Mouse (Mus musculus): ENCODE results near the gene Hlf.

Hlf gene

DNA sequence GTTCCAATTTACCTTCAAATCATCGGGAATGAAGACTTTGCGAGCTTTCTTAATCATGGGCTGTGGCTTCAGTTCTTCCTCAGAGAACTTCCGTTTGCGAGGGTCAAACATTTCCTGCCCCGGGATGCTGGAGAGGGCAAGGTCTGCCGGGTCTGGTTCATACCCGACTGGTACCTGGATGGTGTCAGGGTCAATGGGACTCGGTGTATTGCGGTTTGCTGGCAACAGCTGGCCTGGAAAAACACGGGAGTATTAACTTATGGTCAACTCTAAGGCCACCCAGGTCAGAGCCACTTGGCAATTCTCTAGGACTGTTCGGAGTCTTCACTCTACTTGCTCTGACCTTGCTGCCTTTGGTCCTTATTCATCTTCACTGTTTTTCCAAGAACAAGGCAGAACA is 44.9 kb downstream of the Hlf start:
- no peak for DNase-seq (ENCODE audit: extremely low read depth, low read depth, low spot score)

DNA sequence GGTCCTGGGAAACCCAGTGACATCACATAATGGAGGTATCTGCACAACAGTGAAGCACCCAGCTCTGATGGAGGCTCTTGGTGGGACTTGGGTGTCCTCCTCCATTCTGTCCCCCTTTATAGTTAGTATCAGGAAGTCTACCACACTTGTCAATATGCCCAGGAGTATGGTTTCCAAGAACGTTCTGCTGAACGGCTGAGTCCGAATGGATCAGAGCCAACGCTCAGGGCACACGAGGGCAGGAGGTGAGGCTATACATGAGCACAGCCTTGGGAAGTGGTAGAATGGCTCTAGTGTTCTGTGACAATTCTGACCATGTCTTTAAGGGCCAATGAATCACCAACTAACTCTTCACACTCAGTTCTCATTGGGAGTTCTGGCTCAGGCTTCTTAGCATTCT is 47.8 kb downstream of the Hlf start:
- DNase-seq (ENCODE audit: extremely low read depth, low read depth, low spot score) = no peak

DNA sequence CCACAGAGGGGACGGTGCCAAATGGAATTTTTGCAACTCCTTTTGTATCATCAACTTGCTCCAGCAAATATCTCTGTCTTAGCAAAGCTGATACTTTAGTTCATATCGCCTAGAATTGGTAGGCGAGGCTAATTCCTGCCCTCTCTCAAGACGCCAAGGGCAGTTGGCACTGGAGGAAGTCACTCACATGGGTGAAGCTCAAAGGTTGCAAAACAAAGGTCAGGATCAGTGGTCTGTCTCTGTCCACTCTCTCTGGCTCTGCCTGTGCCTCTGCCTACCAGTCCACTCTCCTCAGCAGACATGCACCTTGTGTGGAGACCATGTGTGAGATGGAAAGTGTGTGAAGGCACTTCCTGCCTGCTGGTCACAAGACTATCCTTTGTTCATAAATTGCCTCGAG is 48.4 kb downstream of the Hlf start:
- DNase-seq (ENCODE audit: extremely low read depth, low read depth, low spot score) = no peak

DNA sequence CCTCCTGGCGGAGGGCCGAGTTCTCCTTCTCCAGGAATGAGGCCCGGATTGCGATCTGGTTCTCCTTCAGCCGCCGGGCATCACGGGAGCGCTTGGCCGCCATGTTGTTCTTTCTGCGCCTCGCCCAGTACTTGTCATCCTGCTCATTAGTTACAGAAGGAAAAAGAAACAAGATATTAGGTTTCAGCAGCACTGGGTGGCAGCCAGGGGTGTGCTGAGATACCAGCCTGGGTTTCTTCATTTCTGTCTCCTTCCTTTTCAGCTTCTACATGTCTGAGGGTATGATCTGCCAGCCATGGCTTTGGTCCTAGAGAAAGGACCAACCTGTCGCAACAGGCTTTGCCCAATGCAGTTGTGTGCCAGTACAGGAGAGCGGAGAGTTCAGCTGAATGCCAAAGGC is 49.9 kb downstream of the Hlf start:
- DNase-seq (ENCODE audit: extremely low read depth, low read depth, low spot score) = peak; percentile 73

DNA sequence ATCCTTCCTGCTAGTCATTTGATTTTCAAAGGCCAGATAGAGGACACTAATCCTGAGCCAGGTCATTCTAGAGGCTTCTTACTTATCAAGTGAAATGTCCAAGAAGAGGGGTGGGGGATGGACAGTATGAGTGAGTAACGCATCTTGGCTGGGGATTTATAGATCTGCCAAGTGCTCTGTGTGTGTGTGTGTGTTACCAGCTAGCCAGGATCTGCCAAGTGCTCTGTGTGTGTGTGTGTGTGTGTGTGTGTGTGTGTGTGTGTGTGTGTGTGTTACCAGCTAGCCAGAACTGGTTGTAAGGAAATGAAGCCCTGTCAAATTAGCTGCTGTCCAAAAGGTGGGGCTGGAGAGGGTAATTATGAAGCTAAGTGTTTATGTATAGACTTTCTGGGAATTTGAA is 55.9 kb downstream of the Hlf start:
- no peak for DNase-seq (ENCODE audit: extremely low read depth, low read depth, low spot score)

DNA sequence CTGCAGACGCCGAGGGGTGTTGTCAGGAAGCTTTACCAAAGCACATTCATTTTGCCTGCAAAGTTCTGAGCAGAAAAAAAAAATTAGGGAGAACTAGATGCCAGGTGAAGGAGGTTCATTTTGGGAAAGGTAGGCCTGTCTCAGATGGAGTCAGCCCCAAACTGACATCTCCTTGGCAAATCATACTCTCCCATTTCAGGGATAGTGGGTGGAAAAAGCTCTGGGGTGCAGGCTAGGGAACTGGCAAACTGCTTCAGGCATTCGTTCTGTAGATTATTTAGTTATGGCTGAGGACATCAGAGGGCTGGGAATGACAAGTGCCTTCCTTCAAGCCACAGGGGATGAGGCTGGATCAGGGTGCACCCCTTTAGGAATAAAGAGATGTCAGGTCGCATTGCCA is 58.0 kb downstream of the Hlf start:
- no peak for DNase-seq (ENCODE audit: extremely low read depth, low read depth, low spot score)

DNA sequence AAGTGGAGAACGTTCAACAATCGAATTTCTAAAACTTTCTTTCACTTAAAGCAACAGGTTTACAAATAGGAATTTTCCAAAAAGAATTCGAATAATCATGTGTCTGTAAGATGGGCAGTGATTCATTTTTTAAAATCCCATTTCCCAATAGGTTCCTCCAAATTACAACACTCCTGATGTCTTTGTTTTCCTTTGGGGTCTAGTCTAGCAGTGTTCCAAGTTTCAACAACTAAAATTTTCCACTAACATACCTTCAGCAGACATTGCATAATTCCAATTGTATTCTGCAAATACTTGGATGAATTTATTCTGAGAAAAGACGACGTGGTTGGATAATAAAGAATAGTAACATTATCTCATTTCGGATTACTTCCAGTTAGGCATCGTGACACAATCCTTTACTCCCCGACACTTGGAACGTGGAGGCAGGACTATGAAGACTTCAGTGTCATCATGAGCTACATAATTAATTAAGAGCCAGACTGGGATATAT is 60.4 kb downstream of the Hlf start:
- DNase-seq (ENCODE audit: extremely low read depth, low read depth, low spot score) = no peak

DNA sequence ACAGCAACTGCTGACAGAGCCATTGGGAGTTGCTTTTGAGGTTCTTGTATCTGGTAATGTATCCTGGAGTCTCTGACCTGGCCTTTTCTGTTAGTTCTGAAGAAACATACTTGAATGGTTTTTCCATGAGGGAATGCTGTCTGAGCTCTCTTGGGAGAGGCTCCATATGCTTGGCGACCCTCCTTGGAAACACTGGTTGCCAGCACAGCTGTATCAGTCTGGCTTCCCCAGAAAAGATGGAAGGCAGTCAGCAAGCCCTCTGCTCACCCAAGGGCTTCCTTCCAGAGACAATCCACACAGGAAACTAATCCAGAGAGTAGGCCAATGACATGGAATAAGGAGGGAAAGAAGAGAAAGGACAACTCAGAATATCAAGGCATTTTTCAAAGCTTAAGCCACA is 63.9 kb downstream of the Hlf start:
- DNase-seq (ENCODE audit: extremely low read depth, low read depth, low spot score) = no peak

DNA sequence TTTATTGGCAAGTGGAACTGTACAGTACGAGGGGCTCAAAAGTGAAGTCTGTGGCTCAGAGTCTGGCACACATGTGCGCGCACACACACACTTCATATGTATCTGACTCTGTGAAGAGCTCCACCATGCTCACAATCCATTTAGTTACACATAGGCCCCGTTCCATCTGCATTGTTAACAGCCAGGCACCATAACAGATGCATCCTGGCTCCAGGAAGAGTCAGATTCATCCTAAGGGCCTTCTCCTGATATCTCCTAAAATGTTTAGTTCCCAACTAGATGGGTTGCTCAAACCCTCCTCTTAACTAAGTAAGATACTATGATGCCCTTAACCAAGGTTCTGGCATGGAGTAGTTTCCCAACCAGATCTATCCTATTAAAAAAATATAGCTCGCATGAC is 64.5 kb downstream of the Hlf start:
- no peak for DNase-seq (ENCODE audit: extremely low read depth, low read depth, low spot score)

DNA sequence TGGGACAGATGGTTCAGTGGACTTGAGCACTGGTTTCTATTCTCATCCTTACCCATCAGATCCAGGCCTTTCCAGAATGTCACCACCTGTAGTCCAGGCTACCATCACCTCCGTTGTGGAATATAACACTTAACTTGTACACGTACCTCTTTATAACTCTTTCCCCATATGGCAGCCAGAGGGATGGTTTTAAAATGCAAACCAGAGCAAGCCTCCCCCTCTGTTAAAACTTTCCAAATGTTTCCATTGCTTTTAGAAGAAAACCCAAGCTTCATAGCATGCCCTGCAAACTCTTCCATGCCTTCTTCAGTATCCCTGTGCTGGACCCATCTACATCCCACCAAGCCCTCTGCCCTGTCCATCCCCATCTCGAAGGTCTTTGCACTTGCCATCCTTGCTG is 66.1 kb downstream of the Hlf start:
- no peak for DNase-seq (ENCODE audit: extremely low read depth, low read depth, low spot score)

DNA sequence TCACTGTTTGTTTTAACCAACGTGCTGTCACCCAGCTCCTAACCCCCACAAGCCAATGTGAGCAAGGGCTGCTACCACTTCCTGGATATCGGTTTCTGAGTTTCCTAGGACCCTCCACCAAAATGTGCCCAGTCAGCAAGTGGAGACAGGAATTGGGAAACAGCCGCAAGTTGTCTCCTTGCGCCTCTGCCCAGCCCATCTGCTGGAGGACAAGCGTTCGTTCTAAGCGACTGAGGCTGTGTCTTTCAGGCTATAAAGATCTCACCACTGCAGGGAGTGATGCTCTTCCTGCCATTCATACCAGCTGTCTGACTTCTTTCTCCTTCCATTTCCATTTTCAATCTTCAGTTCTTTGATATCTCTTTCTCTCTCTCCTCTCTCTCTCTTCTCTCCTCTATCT is 69.8 kb downstream of the Hlf start:
- no peak for DNase-seq (ENCODE audit: extremely low read depth, low read depth, low spot score)

DNA sequence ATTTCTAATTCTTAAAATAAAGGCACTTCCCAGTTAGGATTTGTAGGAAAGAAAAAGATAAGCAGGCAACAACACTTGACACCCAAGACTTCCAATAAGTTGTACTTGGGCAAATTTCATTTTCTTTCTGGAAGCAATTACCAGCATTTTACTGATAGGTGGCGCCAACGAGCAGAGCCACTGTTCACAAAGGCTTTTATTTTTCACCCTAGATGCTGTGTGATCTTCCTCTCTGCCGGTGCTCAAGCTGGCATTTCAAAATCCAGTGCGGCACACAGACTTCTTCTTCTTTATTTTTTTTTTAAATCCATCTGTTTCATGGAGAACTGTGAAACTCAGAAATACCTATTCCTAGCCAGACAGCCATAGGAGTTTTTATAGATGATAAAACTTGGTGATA is 73.2 kb downstream of the Hlf start:
- no peak for DNase-seq (ENCODE audit: extremely low read depth, low read depth, low spot score)

DNA sequence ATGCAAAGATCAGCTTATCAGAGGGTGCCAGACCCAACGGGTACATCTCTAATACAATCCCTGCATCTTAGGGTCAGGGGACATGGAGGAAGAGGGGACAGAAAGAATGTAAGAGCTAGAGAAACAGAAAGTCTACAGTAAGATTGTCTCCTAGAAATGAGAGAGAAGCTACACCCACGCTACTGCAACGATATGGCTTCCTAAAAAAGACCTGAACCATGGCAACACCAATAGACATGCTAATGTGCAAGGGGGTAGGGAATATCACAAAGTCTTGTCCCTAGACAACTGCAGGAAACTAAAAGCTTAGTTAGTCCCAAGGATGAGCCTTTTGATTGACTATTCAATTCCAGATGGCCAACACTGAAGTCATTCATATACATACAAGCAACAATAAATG is 76.1 kb downstream of the Hlf start:
- no peak for DNase-seq (ENCODE audit: extremely low read depth, low read depth, low spot score)

DNA sequence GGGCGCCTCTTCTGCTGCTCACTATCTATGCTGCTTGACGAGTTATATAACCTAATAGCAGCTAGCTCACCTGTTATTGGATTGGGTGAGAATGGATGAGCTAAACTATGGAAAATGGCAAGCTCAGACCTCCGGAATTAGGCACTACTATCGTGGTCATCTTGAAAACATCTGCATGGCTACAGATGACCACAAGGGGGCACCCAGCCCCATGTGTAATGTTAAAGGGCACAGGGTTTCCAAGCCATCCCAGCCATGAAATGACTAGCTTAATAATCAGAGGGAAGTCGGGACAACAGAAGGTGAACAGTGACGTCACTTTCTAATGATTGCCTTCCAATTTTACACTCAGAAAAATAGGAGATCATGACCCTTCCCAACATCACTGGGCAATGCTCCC is 83.7 kb downstream of the Hlf start:
- no peak for DNase-seq (ENCODE audit: extremely low read depth, low read depth, low spot score)

DNA sequence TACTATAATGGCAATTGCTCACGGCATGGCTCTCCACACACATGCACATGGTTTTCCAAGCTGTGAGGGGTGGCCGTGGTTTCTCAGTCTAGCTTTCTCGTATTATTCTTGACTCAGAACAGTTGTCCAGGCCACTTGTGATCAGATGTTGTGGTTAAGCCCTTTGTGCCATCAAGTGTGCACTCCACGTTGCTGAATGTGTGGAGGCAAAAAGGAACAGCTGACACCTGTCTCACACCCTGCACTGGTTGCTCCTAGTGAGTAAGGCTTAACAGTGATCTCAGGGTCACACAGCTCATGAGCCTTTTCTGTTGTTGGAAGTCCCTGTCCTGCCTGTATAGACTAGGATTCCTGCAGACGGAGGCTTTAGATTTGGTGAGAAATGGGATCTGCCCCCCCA is 84.6 kb downstream of the Hlf start:
- no peak for DNase-seq (ENCODE audit: extremely low read depth, low read depth, low spot score)

DNA sequence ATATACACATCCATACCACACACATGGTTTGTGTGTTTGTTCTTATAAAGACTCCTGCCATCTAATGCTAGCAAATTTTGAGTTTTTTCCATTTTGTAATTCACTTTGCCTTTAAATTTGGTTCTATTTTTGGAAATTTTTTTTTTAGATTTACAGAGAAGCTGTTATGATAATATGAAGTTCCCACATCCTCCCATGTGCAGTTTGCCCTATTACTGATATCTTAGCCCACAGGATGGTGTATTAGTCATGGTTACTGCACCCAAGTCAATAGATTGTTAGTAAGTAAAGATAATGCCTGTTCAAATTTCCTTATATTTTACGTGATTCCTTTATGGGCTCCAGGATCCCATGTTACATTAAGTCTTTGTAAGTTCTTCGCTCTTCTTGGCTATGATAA is 96.1 kb downstream of the Hlf start:
- no peak for DNase-seq (ENCODE audit: extremely low read depth, low read depth, low spot score)

DNA sequence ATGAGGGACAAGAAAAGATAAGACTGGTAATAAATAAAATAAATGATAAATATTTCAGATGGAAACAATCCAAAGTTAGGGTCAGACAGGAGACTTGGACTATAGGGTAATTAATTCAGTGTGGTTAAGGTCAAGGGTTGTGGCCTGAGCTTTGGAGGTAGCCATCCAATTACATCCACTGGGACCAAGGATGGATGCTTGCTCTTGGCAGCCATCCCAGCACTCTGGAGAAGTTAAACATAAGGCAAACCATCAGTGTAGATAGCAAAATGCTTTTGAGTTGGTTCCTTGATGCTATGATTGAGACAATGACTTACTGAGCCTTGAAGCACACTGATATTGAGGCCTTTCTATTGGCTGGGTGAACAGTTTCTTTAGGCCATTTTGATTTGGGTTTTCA is 97.9 kb downstream of the Hlf start:
- DNase-seq (ENCODE audit: extremely low read depth, low read depth, low spot score) = no peak

DNA sequence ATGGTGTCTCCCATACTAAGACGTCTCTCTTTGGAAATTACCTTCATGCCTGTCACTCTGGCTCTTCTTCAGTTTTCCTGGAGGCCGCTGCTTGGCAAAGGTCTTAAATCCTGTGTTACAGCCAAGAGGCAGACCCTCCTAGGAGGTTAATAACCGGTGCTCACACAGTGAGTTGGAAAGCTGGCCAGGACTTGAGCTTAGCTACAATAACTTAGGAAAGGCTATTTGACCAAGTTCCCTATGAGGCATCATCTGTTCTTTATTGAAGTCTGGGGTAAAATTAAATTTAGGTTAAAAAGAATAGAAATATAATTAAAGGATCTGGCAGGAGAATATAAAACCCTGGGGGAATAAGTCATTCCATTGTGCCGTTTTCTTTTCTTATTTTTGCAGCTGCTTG is 99.5 kb downstream of the Hlf start:
- no peak for DNase-seq (ENCODE audit: extremely low read depth, low read depth, low spot score)

DNA sequence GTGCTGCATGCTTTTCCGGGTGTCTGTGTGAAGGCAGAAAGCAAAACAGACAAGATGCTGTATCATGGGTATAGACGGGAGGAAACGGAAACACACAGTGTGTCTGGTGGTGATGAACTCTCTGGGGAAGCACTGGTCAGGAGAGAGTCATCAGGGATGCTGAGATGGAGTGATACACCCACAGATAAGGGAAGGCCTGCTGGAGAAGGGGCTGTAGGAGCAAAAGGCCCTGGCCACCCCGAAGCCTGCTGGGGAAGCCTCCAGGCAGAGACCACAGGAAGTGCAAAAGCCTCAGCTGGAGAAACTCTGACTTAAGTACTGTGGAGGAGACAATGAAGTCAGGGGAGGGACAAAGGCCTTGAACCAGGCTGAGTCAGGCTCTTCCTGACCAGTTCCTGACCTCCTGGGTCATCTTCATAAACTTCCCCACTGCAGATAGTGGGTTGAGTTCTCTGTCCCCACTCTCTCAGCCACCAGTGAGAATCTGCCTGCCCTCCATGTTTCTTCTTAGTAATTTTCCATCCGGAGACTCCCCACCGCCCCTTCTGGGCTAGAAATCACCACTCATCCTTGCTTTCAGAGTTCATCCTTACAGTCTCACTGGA is 104.0 kb downstream of the Hlf start:
- DNase-seq (ENCODE audit: extremely low read depth, low read depth, low spot score) = no peak

Data from fat pad, adult 2 months (tissue).